Mouse (Mus musculus) liver, adult 2 months (tissue): Measurements from ENCODE around the gene C4b.

Experiments
- CTCF ChIP-seq: fragments of 200-500 bp; IDR thresholded peaks from 2 replicates; pipeline ENCODE4 v1.5.1; 2011; ENCODE audit warnings: low read depth, low read length, control low read depth
- POLR2A ChIP-seq: fragments of 200-500 bp; IDR thresholded peaks from 2 replicates; pipeline ENCODE4 v1.6.1; 2011; ENCODE audit warnings: low read length, control low read depth; ENCODE audit not compliant: insufficient read depth; ENCODE audit errors: extremely low read depth

DNA sequence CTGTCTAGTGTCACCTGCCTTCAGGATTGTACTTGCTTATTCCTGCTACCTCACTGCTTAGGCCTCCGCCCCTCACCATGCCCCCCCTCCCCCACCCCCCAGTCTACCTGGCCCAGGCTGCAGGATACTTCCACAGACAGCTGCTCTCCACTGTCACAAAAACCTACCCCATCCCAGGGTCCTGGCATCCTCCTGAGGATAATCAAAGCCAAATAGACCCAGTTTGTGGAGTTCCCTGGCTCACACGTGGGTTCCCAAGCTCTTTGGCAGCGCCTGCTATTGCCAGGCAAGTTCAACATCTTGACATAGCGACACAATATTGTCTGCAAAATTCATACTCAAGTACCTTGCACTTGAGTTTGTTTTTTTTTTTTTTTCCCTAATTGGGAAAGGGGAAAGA, 63.1 kb downstream of the C4b start:
- no peak for TF ChIP-seq CTCF
- TF ChIP-seq POLR2A, result no peak
